In genomic region chr9:28190226-28190625, GRCm38 (mm10) we compare ENCODE assay signal across 26 mouse cellular contexts.
DNase-seq lines count a peak whose midpoint lies in the region; ATAC-seq and TF ChIP-seq lines count a peak whose summit lies in the region.
"Had no signal": no experiment of that assay in that cellular context is flagged by ENCODE, and none has a peak within 500 bp of the region (broad histone marks: within the 10 kb centered on the region; RNA-seq: fewer than 3 reads in every experiment).

No protein-coding gene starts in this region.

- no peaks in the 10 kb centered on the region for H3K9me3 ChIP-seq in forebrain, embryonic 14.5 days (replicated peaks; ENCODE audit: control insufficient read depth, low read length)
- no peaks in the 10 kb centered on the region for H3K9me3 ChIP-seq in forebrain, embryonic 16.5 days (ENCODE audit: control insufficient read depth, low read length)
- H3K9me3 ChIP-seq in midbrain, postnatal 0 days (ENCODE audit: low read length) = no peaks in the 10 kb centered on the region
- H3K9me3 ChIP-seq in midbrain, embryonic 15.5 days = no peaks in the 10 kb centered on the region
- H3K9me3 ChIP-seq: embryonic facial prominence, embryonic 13.5 days; embryonic facial prominence, embryonic 15.5 days; forebrain, embryonic 10.5 days; forebrain, embryonic 12.5 days; forebrain, embryonic 15.5 days; G1E had no signal

- TF ChIP-seq CTCF in midbrain, postnatal 0 days (IDR thresholded peaks at IDR 0.05) = no peak

- no peak overlapping the region for H3K4me3 ChIP-seq in forebrain, embryonic 14.5 days (ENCODE audit: low read depth, low read length)
- no peak overlapping the region for H3K4me3 ChIP-seq in forebrain, embryonic 16.5 days (replicated peaks; ENCODE audit: low read length)
- H3K4me3 ChIP-seq in midbrain, postnatal 0 days (ENCODE audit: low read depth, low read length) = no peak overlapping the region
- no peak overlapping the region for H3K4me3 ChIP-seq in midbrain, embryonic 15.5 days
- H3K4me3 ChIP-seq: embryonic facial prominence, embryonic 13.5 days; embryonic facial prominence, embryonic 15.5 days; erythroblast, embryonic 14.5 days; forebrain, embryonic 10.5 days; forebrain, embryonic 12.5 days; forebrain, embryonic 15.5 days had no signal

- H3K27me3 ChIP-seq in forebrain, embryonic 14.5 days (replicated peaks; ENCODE audit: control insufficient read depth, insufficient read depth, low read length) = no peaks in the 10 kb centered on the region
- no peaks in the 10 kb centered on the region for H3K27me3 ChIP-seq in forebrain, embryonic 16.5 days (replicated peaks; ENCODE audit: control insufficient read depth, insufficient read depth, low read length)
- no peaks in the 10 kb centered on the region for H3K27me3 ChIP-seq in midbrain, postnatal 0 days (ENCODE audit: insufficient read depth, low read length)
- no peaks in the 10 kb centered on the region for H3K27me3 ChIP-seq in midbrain, embryonic 15.5 days (replicated peaks)
- H3K27me3 ChIP-seq: CH12.LX; embryonic facial prominence, embryonic 13.5 days; embryonic facial prominence, embryonic 15.5 days; forebrain, embryonic 12.5 days; forebrain, embryonic 15.5 days had no signal

- H3K4me1 ChIP-seq in forebrain, embryonic 14.5 days (ENCODE audit: control insufficient read depth, insufficient read depth, low read length) = no peaks in the 10 kb centered on the region
- H3K4me1 ChIP-seq in forebrain, embryonic 16.5 days (replicated peaks; ENCODE audit: control insufficient read depth, insufficient read depth, low read length) = no peaks in the 10 kb centered on the region
- H3K4me1 ChIP-seq in midbrain, postnatal 0 days (ENCODE audit: insufficient read depth, low read length) = no peaks in the 10 kb centered on the region
- no peaks in the 10 kb centered on the region for H3K4me1 ChIP-seq in midbrain, embryonic 15.5 days
- H3K4me1 ChIP-seq: embryonic facial prominence, embryonic 13.5 days; embryonic facial prominence, embryonic 15.5 days; forebrain, embryonic 10.5 days; forebrain, embryonic 12.5 days; forebrain, embryonic 15.5 days had no signal

- H3K36me3 ChIP-seq in forebrain, embryonic 14.5 days (ENCODE audit: control insufficient read depth, insufficient read depth, low read length) = no peaks in the 10 kb centered on the region
- no peaks in the 10 kb centered on the region for H3K36me3 ChIP-seq in forebrain, embryonic 16.5 days (ENCODE audit: control insufficient read depth, insufficient read depth)
- no peaks in the 10 kb centered on the region for H3K36me3 ChIP-seq in midbrain, postnatal 0 days (ENCODE audit: insufficient read depth, low read length)
- H3K36me3 ChIP-seq in midbrain, embryonic 15.5 days (replicated peaks) = no peaks in the 10 kb centered on the region
- H3K36me3 ChIP-seq: embryonic facial prominence, embryonic 13.5 days; embryonic facial prominence, embryonic 15.5 days; forebrain, embryonic 10.5 days; forebrain, embryonic 12.5 days; forebrain, embryonic 15.5 days; G1E had no signal

- H3K9ac ChIP-seq in forebrain, embryonic 14.5 days (ENCODE audit: low read length) = no peak overlapping the region
- H3K9ac ChIP-seq in forebrain, embryonic 16.5 days (replicated peaks; ENCODE audit: low read depth, low read length) = no peak overlapping the region
- no peak overlapping the region for H3K9ac ChIP-seq in midbrain, postnatal 0 days (replicated peaks; ENCODE audit: low read length, poor library complexity, severe bottlenecking)
- H3K9ac ChIP-seq in midbrain, embryonic 15.5 days = no peak overlapping the region
- H3K9ac ChIP-seq: embryonic facial prominence, embryonic 13.5 days; embryonic facial prominence, embryonic 15.5 days; forebrain, embryonic 12.5 days; forebrain, embryonic 15.5 days had no signal

- no peak for ATAC-seq in forebrain, embryonic 14.5 days
- no peak for ATAC-seq in forebrain, embryonic 16.5 days
- no peak for ATAC-seq in midbrain, postnatal 0 days (ENCODE audit: low FRiP score)
- no peak for ATAC-seq in midbrain, embryonic 15.5 days (replicated peaks)
- ATAC-seq: activated CD4-positive, CD25-positive, alpha-beta regulatory T cell, adult 4 months; CD4-positive, CD25-positive, alpha-beta regulatory T cell, adult 4 months; forebrain, embryonic 15.5 days; Patski had no signal

- WGBS in forebrain, embryonic 14.5 days = 82% methylated on average over 2 of the region's 2 CpGs
- 68% methylated on average over 2 of the region's 2 CpGs for WGBS in forebrain, embryonic 16.5 days
- 80% methylated on average over 2 of the region's 2 CpGs for WGBS in midbrain, postnatal 0 days
- WGBS in midbrain, embryonic 15.5 days = 83% methylated on average over 2 of the region's 2 CpGs

- DNase-seq in cerebellum, postnatal 10 days = peak; percentile 68 to 76
- no peak for DNase-seq in cerebellum, postnatal 4 days (ENCODE audit: low spot score in 2 of 2)
- peak; percentile 27 for DNase-seq in forebrain, embryonic 14.5 days (ENCODE audit: low spot score)
- DNase-seq in midbrain, postnatal 0 days (ENCODE audit: low spot score) = peak; percentile 44
- DNase-seq: adrenal gland, adult 8-10 months; adrenal gland, postnatal 14 days; adrenal gland, postnatal 36 days; B cell, adult 2 months; cerebellum, adult 11 months; cerebellum, adult 2 months; cerebellum, adult 9-10 months; cerebellum, postnatal 25 days; embryo, embryonic 11 days had no signal

- no peak overlapping the region for H3K27ac ChIP-seq in forebrain, embryonic 14.5 days (ENCODE audit: low read depth, low read length)
- no peak overlapping the region for H3K27ac ChIP-seq in forebrain, embryonic 16.5 days (ENCODE audit: low read length)
- H3K27ac ChIP-seq in midbrain, postnatal 0 days (ENCODE audit: low read depth, low read length) = no peak overlapping the region
- no peak overlapping the region for H3K27ac ChIP-seq in midbrain, embryonic 15.5 days
- H3K27ac ChIP-seq: embryonic facial prominence, embryonic 13.5 days; embryonic facial prominence, embryonic 15.5 days; forebrain, embryonic 10.5 days; forebrain, embryonic 12.5 days; forebrain, embryonic 15.5 days had no signal

- no peak overlapping the region for H3K4me2 ChIP-seq in forebrain, embryonic 14.5 days (ENCODE audit: low read length)
- H3K4me2 ChIP-seq in forebrain, embryonic 16.5 days (ENCODE audit: low read length) = no peak overlapping the region
- no peak overlapping the region for H3K4me2 ChIP-seq in midbrain, postnatal 0 days (ENCODE audit: low read depth, low read length, poor library complexity, severe bottlenecking)
- H3K4me2 ChIP-seq in midbrain, embryonic 15.5 days = no peak overlapping the region
- H3K4me2 ChIP-seq: embryonic facial prominence, embryonic 13.5 days; embryonic facial prominence, embryonic 15.5 days; forebrain, embryonic 12.5 days; forebrain, embryonic 15.5 days had no signal

Comparison
In these comparisons a context has a peak if more than half of its experiments do, and no peak if none do; other contexts are left out.
1. DNase-seq: peak in cerebellum, postnatal 10 days (2 of 2), forebrain, embryonic 14.5 days (single experiment) and midbrain, postnatal 0 days (single experiment); none in cerebellum, postnatal 4 days (0 of 2).